Mouse (Mus musculus): ENCODE data around the gene Dmpk. TPM values are rescaled to one million over a fixed set of nuclear protein-coding genes. Genes with fewer than 3 reads are reported as not detected.
A peak's percentile ranks its signal among the peaks of the same experiment; 100 is the strongest.

The Dmpk gene
- total RNA-seq, 2 experiments from 2014 or later: 473 to 516 TPM

GRCm38 (mm10) chr7:19074494-19074893, 9.2 kb upstream of the Dmpk start:
- intact Hi-C loops (cut with DNase I): loop anchor here (2.0 kb wide), 1 partner anchor 14 kb away; no protein-coding TSS in a partner anchor
- no peak for DNase-seq

GRCm38 (mm10) chr7:19075231-19075630, 8.4 kb upstream of the Dmpk start:
- no peak for DNase-seq
- intact Hi-C loops (cut with DNase I): loop anchor here (2.0 kb wide), 1 partner anchor 14 kb away; no protein-coding TSS in a partner anchor

GRCm38 (mm10) chr7:19075723-19076585, 7.7 kb upstream of the Dmpk start, which contains the start of gene Dmwd:
Gene Dmwd, plus strand, starts transcription at chr7:19076227.
- peak; percentile 92 to 95 for DNase-seq
- intact Hi-C loops (cut with DNase I): loop anchor here (2.0 kb wide), 1 partner anchor 13 kb away; no protein-coding TSS in a partner anchor

- DNase-seq: peak; percentile 38 to 39
- intact Hi-C loops (cut with DNase I): no loop called here
Observed at GRCm38 (mm10) chr7:19076586-19076991, 7.1 kb upstream of the Dmpk start.

DNA sequence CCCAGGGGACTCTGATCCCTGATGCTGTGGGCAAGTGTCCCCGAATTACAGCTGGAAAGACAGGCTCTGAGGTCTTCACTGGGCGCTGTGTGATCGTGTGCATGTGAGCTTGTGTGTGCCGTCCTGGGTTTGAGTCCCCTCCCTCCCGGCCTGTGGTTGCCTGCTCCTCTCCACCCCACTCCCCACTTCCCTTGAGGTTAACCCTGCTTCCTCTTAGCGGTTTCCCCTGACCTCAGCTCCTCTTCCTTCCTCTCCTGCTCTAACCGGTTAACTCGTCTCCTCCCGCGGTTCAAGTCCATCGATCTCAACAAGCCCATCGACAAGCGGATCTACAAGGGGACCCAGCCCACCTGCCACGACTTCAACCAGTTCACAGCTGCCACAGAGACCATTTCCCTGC, 5.9 kb upstream of the Dmpk start:
- intact Hi-C loops (cut with DNase I): no loop called here
- peak in 1 of 2 experiments; percentile 25 for DNase-seq

DNA sequence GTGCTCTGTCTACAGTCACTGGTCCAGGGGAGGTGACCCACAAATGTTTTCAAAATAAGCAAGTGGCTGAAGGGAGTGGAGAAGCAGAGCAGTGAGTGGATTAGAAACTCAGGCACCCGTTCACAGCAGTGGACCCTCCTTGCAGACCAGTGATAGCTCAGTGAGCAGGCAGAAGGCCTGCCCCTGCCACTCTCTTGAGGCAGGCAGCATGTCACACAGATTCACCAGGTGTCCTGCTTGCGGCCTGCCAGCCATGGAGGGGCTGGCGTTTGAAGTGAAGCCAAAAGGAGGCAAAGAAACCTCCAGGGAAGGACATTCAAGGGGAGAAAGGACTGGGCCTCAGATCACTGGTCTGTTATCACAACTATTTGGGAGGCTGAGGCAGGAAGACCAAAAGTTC, 4.9 kb upstream of the Dmpk start:
- DNase-seq: no peak
- intact Hi-C loops (cut with DNase I): no loop called here

- DNase-seq: no peak
- intact Hi-C loops (cut with DNase I): no loop called here
Observed at GRCm38 (mm10) chr7:19080451-19080950, 3.1 kb upstream of the Dmpk start.

DNA sequence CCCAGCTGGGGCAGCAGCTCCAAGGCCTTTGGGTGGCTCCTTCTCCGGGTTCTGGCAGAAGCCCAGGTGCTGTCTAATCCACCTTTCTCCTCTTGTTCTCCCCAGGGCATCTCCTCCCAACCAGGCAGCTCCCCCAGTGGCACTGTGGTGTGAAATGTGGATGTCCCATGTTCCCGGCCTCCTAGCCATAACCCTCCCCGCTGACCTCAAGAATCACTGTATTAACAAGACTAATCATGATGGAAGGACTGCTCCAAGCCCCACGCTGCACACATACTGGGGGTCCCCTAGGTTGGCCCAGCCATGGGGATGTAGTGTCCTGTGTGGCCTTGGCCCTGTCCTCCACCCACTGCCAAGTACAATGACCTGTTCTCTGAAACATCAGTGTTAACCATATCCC, 1.5 kb upstream of the Dmpk start:
- no peak for DNase-seq
- intact Hi-C loops (cut with DNase I): no loop called here

DNA sequence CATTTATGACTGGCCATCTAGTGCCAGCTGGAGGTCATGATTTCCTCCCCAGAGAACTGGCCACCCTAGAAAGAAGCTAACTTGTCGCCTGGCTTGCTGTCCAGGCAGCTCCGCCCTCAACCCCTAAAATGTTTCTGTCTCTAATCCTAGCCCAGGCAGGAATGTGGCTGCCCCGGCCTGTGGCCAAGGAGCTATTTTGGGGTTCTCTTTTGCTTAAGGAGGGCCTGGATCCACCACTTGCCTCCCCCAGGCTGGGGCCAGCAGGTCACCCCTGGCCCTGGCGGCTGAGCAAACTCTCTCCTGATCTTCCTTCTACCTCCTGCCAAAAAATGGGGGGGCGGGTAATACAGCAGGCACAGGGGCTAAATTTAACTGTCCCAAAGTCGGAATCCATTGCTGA, 553 bp upstream of the Dmpk start:
- intact Hi-C loops (cut with DNase I): no loop called here
- peak; percentile 76 to 82 for DNase-seq

GRCm38 (mm10) chr7:19084277-19084771, 675 bp downstream of the Dmpk start:
- intact Hi-C loops (cut with DNase I): no loop called here
- DNase-seq: peak in 1 of 2 experiments; percentile 45

- intact Hi-C loops (cut with DNase I): no loop called here
Observed at GRCm38 (mm10) chr7:19084921-19085473, 1.3 kb downstream of the Dmpk start.

GRCm38 (mm10) chr7:19085495-19085894, 1.8 kb downstream of the Dmpk start:
- no peak for DNase-seq
- intact Hi-C loops (cut with DNase I): no loop called here

More at GRCm38 (mm10) chr7:19084921-19085473, 1.3 kb downstream of the Dmpk start:
- DNase-seq: no peak

GRCm38 (mm10) chr7:19086042-19086441, 2.4 kb downstream of the Dmpk start:
- intact Hi-C loops (cut with DNase I): no loop called here
- DNase-seq: peak in 1 of 2 experiments; percentile 62

DNA sequence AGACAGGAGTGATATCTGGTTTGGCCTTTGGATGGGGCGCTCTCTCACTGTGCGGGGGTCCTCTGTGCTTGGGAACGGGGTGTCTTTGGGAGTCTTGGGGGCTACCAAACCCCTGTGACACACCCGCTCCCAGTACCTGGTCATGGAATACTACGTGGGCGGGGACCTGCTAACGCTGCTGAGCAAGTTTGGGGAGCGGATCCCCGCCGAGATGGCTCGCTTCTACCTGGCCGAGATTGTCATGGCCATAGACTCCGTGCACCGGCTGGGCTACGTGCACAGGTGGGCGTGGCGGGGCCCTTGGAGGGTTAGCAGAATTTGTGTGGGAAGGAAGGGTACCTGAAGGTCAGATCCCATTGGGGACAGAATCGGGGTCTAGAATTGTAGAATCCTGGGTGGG, 3.1 kb downstream of the Dmpk start:
- DNase-seq: no peak
- intact Hi-C loops (cut with DNase I): no loop called here

DNA sequence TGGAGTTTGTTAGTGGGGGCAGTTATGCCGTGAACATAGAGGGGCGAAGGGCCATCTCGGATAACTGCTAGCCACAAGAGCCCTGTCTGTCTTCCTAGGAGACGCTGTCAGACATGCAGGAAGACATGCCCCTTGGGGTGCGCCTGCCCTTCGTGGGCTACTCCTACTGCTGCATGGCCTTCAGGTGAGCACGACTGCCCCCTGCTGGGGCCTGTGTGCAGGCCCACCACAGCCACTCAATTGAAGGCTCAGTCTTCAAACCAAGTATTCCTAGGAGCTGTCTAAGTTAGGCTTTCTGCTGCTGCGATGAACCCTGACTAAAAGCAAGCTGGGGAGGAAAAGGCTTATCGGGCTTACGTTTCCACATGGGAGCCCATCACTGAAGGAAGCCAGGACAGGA, 5.2 kb downstream of the Dmpk start:
- intact Hi-C loops (cut with DNase I): loop anchor here (2.0 kb wide), 1 partner anchor 14 kb away; no protein-coding TSS in a partner anchor
- DNase-seq: peak; percentile 78 to 84

- DNase-seq: no peak
- intact Hi-C loops (cut with DNase I): no loop called here
Observed at GRCm38 (mm10) chr7:19091913-19092312, 8.3 kb downstream of the Dmpk start.

DNA sequence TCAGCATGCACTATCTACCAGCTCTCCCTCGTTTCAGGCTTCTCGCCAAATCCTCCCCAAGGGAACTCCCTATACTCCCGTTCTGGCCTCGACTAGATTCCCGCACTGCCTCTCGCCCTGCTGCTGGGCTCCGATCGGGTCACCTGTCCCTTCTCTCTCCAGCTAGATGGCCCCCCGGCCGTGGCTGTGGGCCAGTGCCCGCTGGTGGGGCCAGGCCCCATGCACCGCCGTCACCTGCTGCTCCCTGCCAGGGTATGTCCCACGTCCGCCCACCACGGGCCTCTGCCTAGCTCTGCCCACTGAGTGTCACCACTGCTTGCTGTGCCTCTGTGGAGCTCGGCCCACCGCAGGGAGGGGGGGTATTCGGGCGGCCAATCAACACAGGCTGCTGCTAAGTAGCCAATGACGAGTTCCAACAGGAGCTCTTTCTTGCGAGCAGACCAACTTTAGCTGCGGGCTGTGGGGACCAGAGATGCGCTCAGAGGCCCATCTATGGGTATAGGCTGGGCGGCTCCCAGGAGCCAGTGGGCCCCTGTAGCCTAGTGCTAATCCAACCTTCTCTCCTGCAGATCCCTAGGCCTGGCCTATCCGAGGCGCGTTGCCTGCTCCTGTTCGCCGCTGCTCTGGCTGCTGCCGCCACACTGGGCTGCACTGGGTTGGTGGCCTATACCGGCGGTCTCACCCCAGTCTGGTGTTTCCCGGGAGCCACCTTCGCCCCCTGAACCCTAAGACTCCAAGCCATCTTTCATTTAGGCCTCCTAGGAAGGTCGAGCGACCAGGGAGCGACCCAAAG, 8.9 kb downstream of the Dmpk start:
- peak; percentile 64 to 69 for DNase-seq
- intact Hi-C loops (cut with DNase I): loop anchor here (1.0 kb wide), 1 partner anchor 23 kb away; no protein-coding TSS in a partner anchor

- DNase-seq: peak; percentile 88 to 92
- intact Hi-C loops (cut with DNase I): loop anchor here (1.0 kb wide), 1 partner anchor 24 kb away; no protein-coding TSS in a partner anchor
Observed at GRCm38 (mm10) chr7:19093174-19093521, 9.5 kb downstream of the Dmpk start.

GRCm38 (mm10) chr7:19093537-19094385, 10.1 kb downstream of the Dmpk start:
- intact Hi-C loops (cut with DNase I): loop anchor here (1.0 kb wide), 2 partner anchors 24 to 26 kb away; partner anchors contain the start of gene Fbxo46
- peak; percentile 97 to 98 for DNase-seq

Data from heart, postnatal 14 days (tissue).